Mouse (Mus musculus) ES-E14 (cell line): ENCODE results near the gene Zkscan16.

Experiments used
- CHD2 ChIP-seq: IDR thresholded peaks from 2 replicates; pipeline ENCODE4 v1.6.1; 2014; ENCODE audit warnings: mild to moderate bottlenecking, low read depth, low read length, inconsistent platforms
- HCFC1 ChIP-seq: IDR thresholded peaks from 2 replicates; pipeline ENCODE4 v1.6.1; 2012; ENCODE audit warnings: low read length, inconsistent platforms, borderline replicate concordance; ENCODE audit not compliant: insufficient read depth
- MAFK ChIP-seq: IDR thresholded peaks from 2 replicates; pipeline ENCODE4 v1.6.1; 2014; ENCODE audit warnings: mild to moderate bottlenecking, low read depth, low read length, inconsistent platforms; ENCODE audit not compliant: insufficient read depth
- ZC3H11A ChIP-seq: IDR thresholded peaks from 2 replicates; pipeline ENCODE4 v1.6.1; 2012; ENCODE audit warnings: low read depth, mild to moderate bottlenecking, inconsistent platforms, low read length, borderline replicate concordance
- ZNF384 ChIP-seq: IDR thresholded peaks from 2 replicates; pipeline ENCODE4 v1.6.1; 2012; ENCODE audit warnings: low read depth, low read length, inconsistent platforms

- TF ChIP-seq MAFK (no peak), HCFC1 (no peak), CHD2 (no peak), ZNF384 (no peak), ZC3H11A (no peak)
Observed at GRCm38 (mm10) chr4:58965136-58965535, 21.7 kb downstream of the Zkscan16 start.
